Mouse (Mus musculus): ENCODE measurements around the gene Sco2. TPM values are rescaled to one million over a fixed set of nuclear protein-coding genes. Genes with fewer than 3 reads are reported as not detected.
A peak's percentile ranks its signal among the peaks of the same experiment; 100 is the strongest.

Gene Sco2
- total and polyA plus RNA-seq, 2 experiments from 2014 or later, result 24.2 to 34.6 TPM

DNA sequence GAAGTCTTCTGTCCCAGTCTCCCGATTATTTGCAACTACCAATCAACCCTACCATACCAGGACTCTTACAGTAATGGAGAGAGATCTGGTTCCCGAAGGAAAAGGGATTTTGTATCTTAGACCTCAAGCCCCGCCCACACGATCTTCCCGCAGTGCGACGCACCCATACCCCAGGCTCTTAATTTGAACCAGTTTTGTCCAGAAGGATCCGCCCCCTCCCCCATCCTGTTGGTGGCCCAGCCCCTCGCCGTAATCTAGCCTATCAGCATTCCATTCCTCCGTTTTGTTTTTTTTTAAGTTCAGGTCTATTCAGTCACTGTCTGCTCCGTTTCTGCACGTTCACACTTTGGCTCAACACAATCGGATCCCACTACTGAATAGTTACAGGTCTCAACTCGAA is 17.3 kb downstream of the Sco2 start:
- peak overlapping the region; percentile 78 for H3K9ac ChIP-seq
- peak overlapping the region; percentile 87 for H3K4me2 ChIP-seq (ENCODE audit: low read depth)
- WGBS, result 0% methylated on average over 15 of the region's 15 CpGs
- H3K27me3 ChIP-seq (ENCODE audit: insufficient read depth, low read length), result no peaks in the 10 kb centered on the region
- peak; percentile 85 for DNase-seq
- TF ChIP-seq CTCF (IDR thresholded peaks at IDR 0.05; ENCODE audit: low read depth), result no peak
- peaks cover 16% of the 10 kb centered on the region for H3K4me1 ChIP-seq (ENCODE audit: insufficient read depth)
- peak overlapping the region; percentile 82 for H3K4me3 ChIP-seq (ENCODE audit: low read depth, low read length)
- peak; percentile 77 for ATAC-seq
- H3K27ac ChIP-seq (ENCODE audit: low read depth, low read length), result peak overlapping the region; percentile 91
- peaks cover 31% of the 10 kb centered on the region for H3K36me3 ChIP-seq (ENCODE audit: insufficient read depth)
- no peaks in the 10 kb centered on the region for H3K9me3 ChIP-seq (ENCODE audit: low read length)

DNA sequence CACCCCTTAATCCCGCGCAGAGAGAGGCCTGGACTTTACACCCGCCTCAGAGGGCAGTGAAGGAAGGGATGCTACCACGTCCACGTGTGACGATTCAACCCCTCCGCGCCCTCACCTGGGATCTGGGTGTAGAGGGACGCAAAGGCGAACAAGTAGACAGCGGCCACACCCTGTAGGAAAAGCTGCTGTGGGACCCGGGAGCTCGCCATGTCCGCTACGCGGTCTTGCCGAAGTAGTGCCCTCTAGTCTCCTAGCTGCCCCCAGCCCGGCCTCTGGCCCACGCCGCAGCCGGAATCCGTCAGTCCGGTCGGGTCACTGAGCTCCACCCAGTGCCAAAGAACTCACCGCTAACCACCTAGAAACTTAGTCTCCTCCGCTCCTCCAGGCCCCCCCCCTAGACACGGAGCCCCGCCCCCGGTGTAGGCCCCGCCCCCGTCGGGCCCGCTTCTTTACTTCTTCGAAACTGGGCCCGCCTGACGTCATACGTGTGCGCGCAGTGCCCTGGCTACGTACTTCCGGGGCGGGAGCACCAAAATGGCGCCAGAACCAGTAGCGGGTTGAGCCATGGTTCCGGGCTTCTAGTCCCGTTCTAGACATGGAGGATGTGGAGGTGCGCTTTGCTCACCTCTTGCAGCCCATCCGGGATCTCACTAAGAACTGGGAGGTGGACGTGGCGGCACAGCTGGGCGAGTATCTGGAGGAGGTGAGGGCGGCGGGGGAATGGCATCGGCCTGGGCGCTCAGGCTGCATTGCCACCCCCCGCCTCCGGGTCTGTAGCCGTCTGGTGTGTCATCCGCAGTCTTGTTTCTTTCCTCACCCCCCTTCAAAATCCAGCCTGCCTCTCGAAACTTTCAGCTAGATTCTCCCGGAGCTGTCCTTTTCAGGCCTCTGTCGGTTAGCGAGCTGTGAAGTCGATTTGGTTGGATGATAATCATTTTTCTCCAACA is 18.1 kb downstream of the Sco2 start, which contains the start of the genes Lmf2 and Ncaph2:
TSS of gene Lmf2 (minus strand) at position 419 of the 947 bp plus-strand sequence.
TSS of gene Ncaph2 (plus strand) at position 479 of the 947 bp plus-strand sequence.
- Histone ChIP-seq H3K4me3 (ENCODE audit: low read depth, low read length) (peak within 1 kb of the TSS; percentile 82), H3K4me2 (ENCODE audit: low read depth) (peak within 1 kb of the TSS; percentile 87), H3K9ac (peak within 1 kb of the TSS; percentile 78), H3K4me1 (ENCODE audit: insufficient read depth) (peaks cover 16% of the 10 kb centered on the region), H3K36me3 (ENCODE audit: insufficient read depth) (peaks cover 34% of the 10 kb centered on the region), H3K27ac (ENCODE audit: low read depth, low read length) (peak within 1 kb of the TSS; percentile 91), H3K27me3 (ENCODE audit: insufficient read depth, low read length) (no peaks in the 10 kb centered on the region), H3K9me3 (ENCODE audit: low read length) (no peaks in the 10 kb centered on the region)
- DNase-seq (peak; percentile 98), ATAC-seq (peak; percentile 96)
- 1% methylated on average over 64 of the region's 64 CpGs for WGBS
- TF ChIP-seq CTCF (IDR thresholded peaks at IDR 0.05; ENCODE audit: low read depth), result 0 out of 2 replicates have a peak, but pooled peaks have one; percentile 5

DNA sequence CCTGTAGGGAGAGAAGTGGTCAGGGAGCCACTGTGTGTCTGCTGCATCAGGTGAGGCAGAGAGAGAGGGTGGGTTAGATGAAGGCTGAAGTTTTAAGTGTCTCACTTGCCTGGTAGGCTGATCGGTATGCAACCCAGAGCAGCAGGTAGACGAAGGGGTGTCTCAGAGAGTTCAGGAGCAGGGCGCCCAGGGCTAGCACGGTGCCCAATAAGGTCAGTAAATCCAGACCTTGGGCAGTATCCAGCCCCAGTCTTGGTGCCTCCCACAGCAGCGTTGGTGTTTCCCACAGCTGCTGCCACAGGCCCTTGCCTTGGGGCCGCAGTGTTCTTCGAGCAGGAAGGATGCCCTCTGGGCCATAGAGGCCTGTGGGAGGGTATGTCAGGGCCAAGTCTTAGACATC is 19.2 kb downstream of the Sco2 start:
- Histone ChIP-seq H3K4me3 (ENCODE audit: low read depth, low read length) (peak overlapping the region; percentile 82; the same call in 1 of the 2 replicates), H3K9ac (peak overlapping the region; percentile 78), H3K36me3 (ENCODE audit: insufficient read depth) (peaks cover 34% of the 10 kb centered on the region), H3K4me1 (ENCODE audit: insufficient read depth) (peaks cover 16% of the 10 kb centered on the region), H3K9me3 (ENCODE audit: low read length) (no peaks in the 10 kb centered on the region), H3K27ac (ENCODE audit: low read depth, low read length) (no peak overlapping the region), H3K27me3 (ENCODE audit: insufficient read depth, low read length) (no peaks in the 10 kb centered on the region), H3K4me2 (ENCODE audit: low read depth) (peak overlapping the region; percentile 87)
- WGBS, result 84% methylated on average over 7 of the region's 7 CpGs
- DNase-seq (no peak), ATAC-seq (no peak)
- TF ChIP-seq CTCF (IDR thresholded peaks at IDR 0.05; ENCODE audit: low read depth), result no peak

DNA sequence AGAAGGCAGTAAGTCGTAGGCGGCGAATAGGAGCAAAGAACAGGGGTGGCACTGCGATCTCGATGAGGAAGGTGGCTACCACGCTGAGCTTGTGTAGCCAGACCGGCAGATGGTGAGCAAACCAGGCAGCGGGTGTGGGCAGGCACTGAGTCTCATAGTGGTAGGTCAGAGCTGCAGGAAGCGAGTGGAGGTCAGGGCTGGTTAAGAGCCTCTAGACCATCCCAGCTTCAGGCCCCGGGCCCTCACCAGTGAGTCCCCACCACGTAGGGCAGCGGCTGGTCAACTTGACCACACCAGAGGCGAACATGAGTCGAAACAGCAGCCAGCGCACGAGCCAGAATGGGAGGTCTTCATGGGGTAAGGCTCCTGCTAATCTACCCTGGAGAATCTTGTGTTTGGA is 19.8 kb downstream of the Sco2 start:
- no peak overlapping the region for H3K4me3 ChIP-seq (ENCODE audit: low read depth, low read length)
- H3K4me1 ChIP-seq (ENCODE audit: insufficient read depth), result peaks cover 16% of the 10 kb centered on the region
- H3K9ac ChIP-seq, result no peak overlapping the region
- DNase-seq, result no peak
- TF ChIP-seq CTCF (IDR thresholded peaks at IDR 0.05; ENCODE audit: low read depth), result no peak
- WGBS, result 94% methylated on average over 16 of the region's 16 CpGs
- H3K27me3 ChIP-seq (ENCODE audit: insufficient read depth, low read length), result no peaks in the 10 kb centered on the region
- no peak for ATAC-seq
- H3K27ac ChIP-seq (ENCODE audit: low read depth, low read length), result no peak overlapping the region
- peaks cover 32% of the 10 kb centered on the region for H3K36me3 ChIP-seq (ENCODE audit: insufficient read depth)
- H3K4me2 ChIP-seq (ENCODE audit: low read depth), result no peak overlapping the region
- no peaks in the 10 kb centered on the region for H3K9me3 ChIP-seq (ENCODE audit: low read length)

DNA sequence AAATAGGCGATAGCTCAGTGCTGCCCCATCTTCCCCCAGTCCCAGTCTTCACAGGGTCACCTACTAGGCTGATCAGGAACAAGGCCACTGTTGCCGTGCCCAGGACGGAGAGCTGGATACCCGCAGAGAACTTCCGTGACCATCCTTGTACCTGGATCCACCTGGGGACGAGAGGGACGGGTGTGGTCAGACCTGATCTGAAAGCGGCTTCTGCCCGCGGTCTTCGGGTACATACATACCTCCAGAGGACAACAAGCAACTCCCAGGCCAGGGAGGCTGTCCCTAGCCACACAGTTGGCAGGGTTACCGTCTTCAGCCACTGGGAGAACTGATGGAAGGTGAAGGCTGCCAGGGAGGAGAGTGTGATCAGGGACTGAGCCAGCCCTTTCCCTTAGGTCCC is 20.9 kb downstream of the Sco2 start:
- Histone ChIP-seq H3K4me1 (ENCODE audit: insufficient read depth) (peaks cover 16% of the 10 kb centered on the region), H3K9ac (no peak overlapping the region), H3K36me3 (ENCODE audit: insufficient read depth) (peaks cover 31% of the 10 kb centered on the region), H3K4me2 (ENCODE audit: low read depth) (no peak overlapping the region), H3K4me3 (ENCODE audit: low read depth, low read length) (no peak overlapping the region), H3K27ac (ENCODE audit: low read depth, low read length) (no peak overlapping the region), H3K9me3 (ENCODE audit: low read length) (no peaks in the 10 kb centered on the region), H3K27me3 (ENCODE audit: insufficient read depth, low read length) (no peaks in the 10 kb centered on the region)
- no peak for ATAC-seq
- TF ChIP-seq CTCF (IDR thresholded peaks at IDR 0.05; ENCODE audit: low read depth), result no peak
- WGBS, result 97% methylated on average over 12 of the region's 12 CpGs
- DNase-seq, result no peak

- no peak overlapping the region for H3K27ac ChIP-seq (ENCODE audit: low read depth, low read length)
- no peak overlapping the region for H3K4me2 ChIP-seq (ENCODE audit: low read depth)
- H3K27me3 ChIP-seq (ENCODE audit: insufficient read depth, low read length), result no peaks in the 10 kb centered on the region
- TF ChIP-seq CTCF (IDR thresholded peaks at IDR 0.05; ENCODE audit: low read depth), result no peak
- H3K4me3 ChIP-seq (ENCODE audit: low read depth, low read length), result no peak overlapping the region
- peaks cover 31% of the 10 kb centered on the region for H3K36me3 ChIP-seq (ENCODE audit: insufficient read depth)
- no peak overlapping the region for H3K9ac ChIP-seq
- WGBS, result 95% methylated on average over 14 of the region's 14 CpGs
- H3K9me3 ChIP-seq (ENCODE audit: low read length), result no peaks in the 10 kb centered on the region
- peaks cover 13% of the 10 kb centered on the region for H3K4me1 ChIP-seq (ENCODE audit: insufficient read depth)
- DNase-seq, result no peak
- no peak for ATAC-seq
These were observed 21.6 kb downstream of the Sco2 start for GRCm38 (mm10) chr15:89352054-89352453.

GRCm38 (mm10) chr15:89351302-89351701 is 22.3 kb downstream of the Sco2 start:
- Histone ChIP-seq H3K9ac (no peak overlapping the region), H3K27ac (ENCODE audit: low read depth, low read length) (no peak overlapping the region), H3K36me3 (ENCODE audit: insufficient read depth) (peaks cover 31% of the 10 kb centered on the region), H3K4me3 (ENCODE audit: low read depth, low read length) (no peak overlapping the region), H3K4me1 (ENCODE audit: insufficient read depth) (peaks cover 7% of the 10 kb centered on the region; the same call in 1 of the 2 replicates), H3K27me3 (ENCODE audit: insufficient read depth, low read length) (no peaks in the 10 kb centered on the region), H3K4me2 (ENCODE audit: low read depth) (no peak overlapping the region), H3K9me3 (ENCODE audit: low read length) (no peaks in the 10 kb centered on the region)
- TF ChIP-seq CTCF (IDR thresholded peaks at IDR 0.05; ENCODE audit: low read depth), result no peak
- DNase-seq (no peak), ATAC-seq (no peak)
- WGBS, result 92% methylated on average over 15 of the region's 15 CpGs

Data from forebrain, postnatal 0 days (tissue).